Mouse (Mus musculus): ENCODE data around the gene Rora. TPM values are rescaled to one million over a fixed set of nuclear protein-coding genes. Genes with fewer than 3 reads are reported as not detected.

The Rora gene
- polyA plus RNA-seq, 1 experiment, result 0.85 TPM

- Histone ChIP-seq H3K27ac (ENCODE audit: control insufficient read depth, insufficient read depth, low read depth, low read length, poor library complexity) (no peak overlapping the region), H3K4me3 (replicated peaks; ENCODE audit: control insufficient read depth, low read depth, low read length) (no peak overlapping the region)
These were observed 692.0 kb downstream of the Rora start for GRCm38 (mm10) chr9:69345550-69345949.

GRCm38 (mm10) chr9:69347796-69348195, 694.2 kb downstream of the Rora start:
- TF ChIP-seq POLR2A (IDR thresholded peaks at IDR 0.05; ENCODE audit: borderline replicate concordance, control insufficient read depth, low read depth, low read length) (no peak), CTCF (IDR thresholded peaks at IDR 0.05; ENCODE audit: control insufficient read depth, insufficient read depth, low read length) (no peak)
- 84% methylated on average over 6 of the region's 6 CpGs for WGBS
- Histone ChIP-seq H3K27ac (ENCODE audit: control insufficient read depth, insufficient read depth, low read depth, low read length, poor library complexity) (no peak overlapping the region), H3K4me3 (replicated peaks; ENCODE audit: control insufficient read depth, low read depth, low read length) (no peak overlapping the region), H3K4me1 (ENCODE audit: control insufficient read depth, insufficient read depth, low read length) (no peaks in the 10 kb centered on the region)

More at GRCm38 (mm10) chr9:69345550-69345949, 692.0 kb downstream of the Rora start:
- H3K4me1 ChIP-seq (ENCODE audit: control insufficient read depth, insufficient read depth, low read length), result no peaks in the 10 kb centered on the region
- no peak for TF ChIP-seq POLR2A (IDR thresholded peaks at IDR 0.05; ENCODE audit: borderline replicate concordance, control insufficient read depth, low read depth, low read length)
- no peak for TF ChIP-seq CTCF (IDR thresholded peaks at IDR 0.05; ENCODE audit: control insufficient read depth, insufficient read depth, low read length)
- WGBS, result 82% methylated on average over 6 of the region's 6 CpGs

GRCm38 (mm10) chr9:69349537-69349936, 696.0 kb downstream of the Rora start:
- H3K4me1 ChIP-seq (ENCODE audit: control insufficient read depth, insufficient read depth, low read length), result no peaks in the 10 kb centered on the region
- H3K4me3 ChIP-seq (replicated peaks; ENCODE audit: control insufficient read depth, low read depth, low read length), result no peak overlapping the region
- TF ChIP-seq CTCF (IDR thresholded peaks at IDR 0.05; ENCODE audit: control insufficient read depth, insufficient read depth, low read length) (no peak), POLR2A (IDR thresholded peaks at IDR 0.05; ENCODE audit: borderline replicate concordance, control insufficient read depth, low read depth, low read length) (no peak)
- H3K27ac ChIP-seq (ENCODE audit: control insufficient read depth, insufficient read depth, low read depth, low read length, poor library complexity), result no peak overlapping the region
- 67% methylated on average over 2 of the region's 2 CpGs for WGBS

GRCm38 (mm10) chr9:69354228-69354627, 700.6 kb downstream of the Rora start:
- WGBS, result 89% methylated on average over 6 of the region's 6 CpGs
- Histone ChIP-seq H3K27ac (ENCODE audit: control insufficient read depth, insufficient read depth, low read depth, low read length, poor library complexity) (no peak overlapping the region), H3K4me3 (replicated peaks; ENCODE audit: control insufficient read depth, low read depth, low read length) (no peak overlapping the region), H3K4me1 (ENCODE audit: control insufficient read depth, insufficient read depth, low read length) (no peaks in the 10 kb centered on the region)
- no peak for TF ChIP-seq CTCF (IDR thresholded peaks at IDR 0.05; ENCODE audit: control insufficient read depth, insufficient read depth, low read length)

GRCm38 (mm10) chr9:69357834-69358233, 704.2 kb downstream of the Rora start:
- Histone ChIP-seq H3K27ac (ENCODE audit: control insufficient read depth, insufficient read depth, low read depth, low read length, poor library complexity) (no peak overlapping the region), H3K4me3 (replicated peaks; ENCODE audit: control insufficient read depth, low read depth, low read length) (no peak overlapping the region), H3K4me1 (ENCODE audit: control insufficient read depth, insufficient read depth, low read length) (no peaks in the 10 kb centered on the region)
- WGBS, result 43% methylated on average over 3 of the region's 3 CpGs
- TF ChIP-seq POLR2A (IDR thresholded peaks at IDR 0.05; ENCODE audit: borderline replicate concordance, control insufficient read depth, low read depth, low read length) (no peak), CTCF (IDR thresholded peaks at IDR 0.05; ENCODE audit: control insufficient read depth, insufficient read depth, low read length) (peak; percentile 79)

GRCm38 (mm10) chr9:69358797-69359196, 705.2 kb downstream of the Rora start:
- no peak overlapping the region for H3K4me3 ChIP-seq (replicated peaks; ENCODE audit: control insufficient read depth, low read depth, low read length)
- H3K4me1 ChIP-seq (ENCODE audit: control insufficient read depth, insufficient read depth, low read length), result no peaks in the 10 kb centered on the region
- TF ChIP-seq POLR2A (IDR thresholded peaks at IDR 0.05; ENCODE audit: borderline replicate concordance, control insufficient read depth, low read depth, low read length) (no peak), CTCF (IDR thresholded peaks at IDR 0.05; ENCODE audit: control insufficient read depth, insufficient read depth, low read length) (no peak)
- H3K27ac ChIP-seq (ENCODE audit: control insufficient read depth, insufficient read depth, low read depth, low read length, poor library complexity), result no peak overlapping the region
- 77% methylated on average over 6 of the region's 6 CpGs for WGBS

- 81% methylated on average over 8 of the region's 8 CpGs for WGBS
- Histone ChIP-seq H3K27ac (ENCODE audit: control insufficient read depth, insufficient read depth, low read depth, low read length, poor library complexity) (no peak overlapping the region), H3K4me1 (ENCODE audit: control insufficient read depth, insufficient read depth, low read length) (no peaks in the 10 kb centered on the region), H3K4me3 (replicated peaks; ENCODE audit: control insufficient read depth, low read depth, low read length) (no peak overlapping the region)
- TF ChIP-seq POLR2A (IDR thresholded peaks at IDR 0.05; ENCODE audit: borderline replicate concordance, control insufficient read depth, low read depth, low read length), result no peak
- no peak for TF ChIP-seq CTCF (IDR thresholded peaks at IDR 0.05; ENCODE audit: control insufficient read depth, insufficient read depth, low read length)
These were observed 708.4 kb downstream of the Rora start for GRCm38 (mm10) chr9:69361951-69362445.

- H3K27ac ChIP-seq (ENCODE audit: control insufficient read depth, insufficient read depth, low read depth, low read length, poor library complexity), result no peak overlapping the region
- no peak overlapping the region for H3K4me3 ChIP-seq (replicated peaks; ENCODE audit: control insufficient read depth, low read depth, low read length)
- TF ChIP-seq POLR2A (IDR thresholded peaks at IDR 0.05; ENCODE audit: borderline replicate concordance, control insufficient read depth, low read depth, low read length) (no peak), CTCF (IDR thresholded peaks at IDR 0.05; ENCODE audit: control insufficient read depth, insufficient read depth, low read length) (no peak)
- no peaks in the 10 kb centered on the region for H3K4me1 ChIP-seq (ENCODE audit: control insufficient read depth, insufficient read depth, low read length)
- 76% methylated on average over 4 of the region's 4 CpGs for WGBS
These were observed 709.2 kb downstream of the Rora start for GRCm38 (mm10) chr9:69362766-69363165.

GRCm38 (mm10) chr9:69364117-69364516, 710.5 kb downstream of the Rora start:
- Histone ChIP-seq H3K27ac (ENCODE audit: control insufficient read depth, insufficient read depth, low read depth, low read length, poor library complexity) (no peak overlapping the region), H3K4me3 (replicated peaks; ENCODE audit: control insufficient read depth, low read depth, low read length) (no peak overlapping the region), H3K4me1 (ENCODE audit: control insufficient read depth, insufficient read depth, low read length) (no peaks in the 10 kb centered on the region)
- 86% methylated on average over 16 of the region's 16 CpGs for WGBS
- TF ChIP-seq POLR2A (IDR thresholded peaks at IDR 0.05; ENCODE audit: borderline replicate concordance, control insufficient read depth, low read depth, low read length), result no peak
- TF ChIP-seq CTCF (IDR thresholded peaks at IDR 0.05; ENCODE audit: control insufficient read depth, insufficient read depth, low read length), result no peak
